Mouse (Mus musculus): ENCODE data around the gene Fopnl.

DNA sequence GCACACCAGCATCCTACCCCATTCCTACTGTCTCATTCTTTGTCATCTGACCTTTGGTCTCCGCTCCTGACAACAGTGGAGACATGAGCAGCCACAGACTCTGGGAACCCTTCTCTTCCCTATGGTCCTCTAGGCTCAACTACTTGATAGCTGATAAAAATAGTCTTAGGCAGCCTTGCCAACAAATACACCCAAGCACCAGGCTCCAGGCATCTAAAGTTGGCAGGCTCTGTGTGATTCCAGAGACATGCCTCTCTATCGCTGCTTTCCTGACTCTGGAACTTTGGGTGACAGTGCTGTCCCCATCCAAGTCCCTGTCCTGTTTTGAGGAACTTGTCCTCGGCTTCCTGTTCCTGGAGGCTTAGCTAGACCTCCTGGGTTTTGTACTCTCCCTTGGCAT lies 63.6 kb downstream of the Fopnl start:
- TF ChIP-seq POLR2A (IDR thresholded peaks at IDR 0.05; ENCODE audit: extremely low read depth, insufficient read depth, low read length) (no peak), CTCF (IDR thresholded peaks at IDR 0.05; ENCODE audit: extremely low read depth, insufficient read depth, low read length) (no peak)

All from cortical plate, adult 2 months (tissue).